Mouse (Mus musculus) intestine, embryonic 14.5 days (tissue): ENCODE data around the gene Wdr13. TPM values are rescaled to one million over a fixed set of nuclear protein-coding genes. Genes with fewer than 3 reads are reported as not detected.

Source experiments
- ATAC-seq: fragments of 200-750 bp; cut with Nextera tagmentation; replicated peaks from 2 replicates; pipeline ENCODE4 v1.8.0; 2017; ENCODE audit warnings: low read depth, moderate number of reproducible peaks, moderate TSS enrichment, moderate library complexity; ENCODE audit not compliant: low FRiP score, low TSS enrichment
- DNase-seq: peaks from one replicate; pipeline ENCODE4 v3.0.0-alpha.2; 2018; ENCODE audit warnings: low spot score
- H3K27ac ChIP-seq: fragments of 300-500 bp; sonication (generic); 2 replicates; pipeline ENCODE4 v1.5.1; 2014; ENCODE audit warnings: low read depth, mild to moderate bottlenecking, control low read depth
- H3K27me3 ChIP-seq: fragments of 300-500 bp; sonication (generic); replicated peaks from 2 replicates; pipeline ENCODE4 v1.6.1; 2014; ENCODE audit warnings: low read length, control low read depth; ENCODE audit not compliant: control insufficient read depth, insufficient read depth
- H3K36me3 ChIP-seq: fragments of 300-500 bp; sonication (generic); 2 replicates; pipeline ENCODE4 v1.6.1; 2014; ENCODE audit warnings: low read length, control low read depth; ENCODE audit not compliant: control insufficient read depth, insufficient read depth
- H3K4me1 ChIP-seq: fragments of 300-500 bp; sonication (generic); replicated peaks from 2 replicates; pipeline ENCODE4 v1.6.1; 2014; ENCODE audit warnings: low read length, control low read depth, mixed read lengths; ENCODE audit not compliant: control insufficient read depth, insufficient read depth
- H3K4me2 ChIP-seq: fragments of 300-500 bp; sonication (generic); 2 replicates; pipeline ENCODE4 v1.6.1; 2014; ENCODE audit warnings: low read length
- H3K4me3 ChIP-seq: fragments of 300-500 bp; sonication (generic); 2 replicates; pipeline ENCODE4 v1.5.1; 2014; ENCODE audit warnings: low read depth, low read length, control low read depth, mixed read lengths
- H3K9ac ChIP-seq: fragments of 300-500 bp; sonication (generic); 2 replicates; pipeline ENCODE4 v1.6.1; 2014; ENCODE audit warnings: mild to moderate bottlenecking, low read length
- H3K9me3 ChIP-seq: fragments of 300-500 bp; sonication (generic); 2 replicates; pipeline ENCODE4 v1.6.1; 2016; ENCODE audit warnings: low read length, control low read depth; ENCODE audit not compliant: control insufficient read depth
- WGBS: fragments of 180-500 bp; shearing (Covaris S2); extraction: QIAGEN DNeasy Blood & Tissue Kit; methylation state at CpG from one replicate; pipeline ENCODE4 v1.1.7; 2014; 5-methylcytosine and 5-hydroxymethylcytosine counted together
- polyA plus RNA-seq: library from polyadenylated mRNA; unstranded; fragments of >200 nt; fragmentation: Nextera tagmentation; extraction: Ambion mirVana; gene quantifications from 2 replicates; pipeline ENCODE4 v1.2.1, GENCODE M21; 2014

Wdr13 gene
- polyA plus RNA-seq, 1 experiment from 2014 or later: 23.3 TPM

DNA sequence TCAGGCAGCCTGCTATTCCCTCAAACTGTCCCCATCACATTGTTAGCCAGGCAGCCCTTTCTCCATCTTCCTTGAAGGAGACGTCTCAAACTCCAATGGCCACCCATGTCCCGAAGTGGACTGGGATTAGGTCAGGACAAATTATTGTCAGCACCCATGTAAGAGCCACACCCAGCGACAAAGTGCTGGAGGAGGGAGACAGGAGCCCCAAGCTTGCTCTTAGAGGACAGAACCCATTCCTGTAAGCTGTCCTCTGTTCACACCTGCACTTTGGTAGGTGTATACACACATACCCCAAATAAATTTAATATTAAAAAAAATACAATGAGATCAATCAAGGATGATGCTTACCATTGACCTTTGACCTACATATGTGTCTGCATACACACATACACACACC, 57.6 kb downstream of the Wdr13 start:
- H3K27ac ChIP-seq: no peak overlapping the region
- H3K9me3 ChIP-seq: no peaks in the 10 kb centered on the region
- H3K4me1 ChIP-seq: no peaks in the 10 kb centered on the region; the same call in 1 of the 2 replicates
- no peaks in the 10 kb centered on the region for H3K27me3 ChIP-seq
- peak overlapping the region; percentile 38 for H3K4me3 ChIP-seq
- peaks cover 8% of the 10 kb centered on the region for H3K36me3 ChIP-seq
- DNase-seq (no peak), ATAC-seq (no peak)
- H3K9ac ChIP-seq: peak overlapping the region; percentile 22; the same call in 1 of the 2 replicates
- WGBS: 31% methylated on average over 3 of the region's 3 CpGs
- peak overlapping the region; percentile 51 for H3K4me2 ChIP-seq

- H3K27me3 ChIP-seq: no peaks in the 10 kb centered on the region
- H3K36me3 ChIP-seq: peaks cover 11% of the 10 kb centered on the region
- H3K4me2 ChIP-seq: peak within 1 kb of the TSS; percentile 51
- WGBS: 15% methylated on average over 45 of the region's 46 CpGs
- H3K9me3 ChIP-seq: no peaks in the 10 kb centered on the region
- H3K4me1 ChIP-seq: no peaks in the 10 kb centered on the region; the same call in 1 of the 2 replicates
- H3K4me3 ChIP-seq: peak within 1 kb of the TSS; percentile 57
- peak; percentile 85 for DNase-seq
- peak within 1 kb of the TSS; percentile 66 for H3K9ac ChIP-seq
- peak within 1 kb of the TSS; percentile 84 for H3K27ac ChIP-seq
- ATAC-seq: peak; percentile 97
These were observed 58.2 kb downstream of the Wdr13 start, which contains the start of gene Suv39h1 for GRCm38 (mm10) chrX:8074430-8075014. TSS of gene Suv39h1 (minus strand) at chrX:8074760.

- Histone ChIP-seq H3K9me3 (no peaks in the 10 kb centered on the region), H3K36me3 (peaks cover 17% of the 10 kb centered on the region), H3K4me2 (peak overlapping the region; percentile 51), H3K4me3 (peak overlapping the region; percentile 57), H3K9ac (peak overlapping the region; percentile 66), H3K27ac (peak overlapping the region; percentile 84), H3K27me3 (no peaks in the 10 kb centered on the region), H3K4me1 (no peaks in the 10 kb centered on the region; the same call in 1 of the 2 replicates)
- peak; percentile 37 for ATAC-seq
- DNase-seq: peak; percentile 75
- 9% methylated on average over 40 of the region's 64 CpGs for WGBS
These were observed 58.7 kb downstream of the Wdr13 start for GRCm38 (mm10) chrX:8073881-8074429.

Other genes with a start within 250 kb of the Wdr13 start
- 12.3 and 12.6 TPM in 2 replicates for gene Slc35a2, start 248.9 kb downstream of the Wdr13 start, polyA plus RNA-seq
- gene Pqbp1, start 233.6 kb downstream of the Wdr13 start, polyA plus RNA-seq: 90.5 and 99.5 TPM in 2 replicates
- gene Timm17b, start 233.5 kb downstream of the Wdr13 start, polyA plus RNA-seq: 150 and 157 TPM in 2 replicates
- gene Gm10491, start 225.1 kb downstream of the Wdr13 start, polyA plus RNA-seq: not detected in 2 replicates
- not detected in 2 replicates for gene Gm10490, start 223.3 kb downstream of the Wdr13 start, polyA plus RNA-seq
- gene Pcsk1n, start 213.1 kb downstream of the Wdr13 start, polyA plus RNA-seq: 10.1 and 13.8 TPM in 2 replicates
- gene Eras, start 204.3 kb downstream of the Wdr13 start, polyA plus RNA-seq: not detected in 2 replicates
- 22.4 and 24.3 TPM in 2 replicates for gene Hdac6, start 185.0 kb downstream of the Wdr13 start, polyA plus RNA-seq
- gene Gata1, start 154.8 kb downstream of the Wdr13 start, polyA plus RNA-seq: 0.43 and 0.80 TPM in 2 replicates
- not detected in 2 replicates for gene Glod5, start 114.4 kb downstream of the Wdr13 start, polyA plus RNA-seq
- 59.7 and 61.8 TPM in 2 replicates for gene Suv39h1, start 58.1 kb downstream of the Wdr13 start, polyA plus RNA-seq
- gene Was, start 42.4 kb downstream of the Wdr13 start, polyA plus RNA-seq: 0.35 and 0.51 TPM in 2 replicates
- gene Rbm3, start 13.0 kb upstream of the Wdr13 start, polyA plus RNA-seq: 537 and 553 TPM in 2 replicates
- gene Tbc1d25, start 43.3 kb upstream of the Wdr13 start, polyA plus RNA-seq: 13.2 and 14.3 TPM in 2 replicates
- gene Ebp, start 60.6 kb upstream of the Wdr13 start, polyA plus RNA-seq: 59.6 and 69.7 TPM in 2 replicates
- 8.9 and 9.2 TPM in 2 replicates for gene Porcn, start 73.6 kb upstream of the Wdr13 start, polyA plus RNA-seq
- 39.3 and 39.5 TPM in 2 replicates for gene Ftsj1, start 119.5 kb upstream of the Wdr13 start, polyA plus RNA-seq
- gene Slc38a5, start 138.2 kb upstream of the Wdr13 start, polyA plus RNA-seq: 0.94 and 9.7 TPM in 2 replicates
- not detected in 2 replicates for gene Ssxb10, start 194.5 kb upstream of the Wdr13 start, polyA plus RNA-seq
- gene Ssxb9, start 234.1 kb upstream of the Wdr13 start, polyA plus RNA-seq: not detected in 2 replicates